ENCODE assay signal across 8 mouse cellular contexts in genomic region chr19:38053227-38054041, GRCm38 (mm10). TPM values are rescaled to one million over a fixed set of nuclear protein-coding genes. Genes with fewer than 3 reads are reported as not detected.
DNase-seq lines count a peak whose midpoint lies in the region; ATAC-seq and TF ChIP-seq lines count a peak whose summit lies in the region.

No protein-coding gene starts in this region.

- H3K27ac ChIP-seq in forebrain, embryonic 12.5 days, result no peak overlapping the region
- H3K27ac ChIP-seq in limb, embryonic 14.5 days (replicated peaks; ENCODE audit: low read depth, low read length), result no peak overlapping the region
- H3K27ac ChIP-seq in small intestine, adult 2 months (ENCODE audit: insufficient read depth, low read depth, low read length), result no peak overlapping the region

- peak overlapping the region; percentile 49 for H3K4me2 ChIP-seq in forebrain, embryonic 12.5 days
- H3K4me2 ChIP-seq in limb, embryonic 14.5 days (replicated peaks; ENCODE audit: low read depth, low read length, severe bottlenecking), result peak overlapping the region; percentile 74

- peak; percentile 37; the same call in 1 of the 2 replicates for TF ChIP-seq CTCF in small intestine, adult 2 months (IDR thresholded peaks at IDR 0.05; ENCODE audit: extremely low read depth, insufficient read length, insufficient replicate concordance, low read depth, low read length)

- intact Hi-C loops in left cerebral cortex, postnatal 25 days (cut with DNase I), result loop anchor here (1.0 kb wide), 1 partner anchor 98 kb away; no protein-coding TSS in a partner anchor
- intact Hi-C loops in left cerebral cortex, postnatal 10 days (cut with DNase I), result loop anchor here (1.0 kb wide), 1 partner anchor 98 kb away; no protein-coding TSS in a partner anchor

- ATAC-seq in forebrain, embryonic 12.5 days (ENCODE audit: low FRiP score), result no peak
- ATAC-seq in limb, embryonic 14.5 days (ENCODE audit: low FRiP score, low read depth), result no peak

- peaks cover 14% of the 10 kb centered on the region for H3K4me1 ChIP-seq in forebrain, embryonic 12.5 days
- H3K4me1 ChIP-seq in limb, embryonic 14.5 days (ENCODE audit: control insufficient read depth, insufficient read depth, low read length), result peaks cover 11% of the 10 kb centered on the region; the same call in 1 of the 2 replicates
- H3K4me1 ChIP-seq in small intestine, adult 2 months (ENCODE audit: control insufficient read depth, insufficient read depth, insufficient read length, low read length), result no peaks in the 10 kb centered on the region

- peaks cover 15% of the 10 kb centered on the region; the same call in 1 of the 2 replicates for H3K36me3 ChIP-seq in forebrain, embryonic 12.5 days (replicated peaks)
- H3K36me3 ChIP-seq in limb, embryonic 14.5 days (ENCODE audit: control insufficient read depth, insufficient read depth, low read length), result 0 out of 2 replicates have a peak, but pooled peaks cover 3% of the 10 kb centered on the region
- H3K36me3 ChIP-seq in small intestine, adult 2 months (ENCODE audit: control insufficient read depth, insufficient read depth, low read length), result no peaks in the 10 kb centered on the region

- H3K4me3 ChIP-seq in forebrain, embryonic 12.5 days (replicated peaks), result peak overlapping the region; percentile 62; the same call in 1 of the 2 replicates
- peak overlapping the region; percentile 74 for H3K4me3 ChIP-seq in limb, embryonic 14.5 days (replicated peaks; ENCODE audit: low read length)
- no peak overlapping the region for H3K4me3 ChIP-seq in small intestine, adult 2 months (ENCODE audit: low read depth, low read length)

- WGBS in forebrain, embryonic 12.5 days, result 37% methylated on average over 8 of the region's 8 CpGs
- 28% methylated on average over 8 of the region's 8 CpGs for WGBS in limb, embryonic 14.5 days
- WGBS in small intestine, adult 2 months, result 16% methylated on average over 8 of the region's 8 CpGs

- DNase-seq in left cerebral cortex, postnatal 25 days (ENCODE audit: low spot score in 2 of 2), result peak; percentile 9 to 41
- DNase-seq in left cerebral cortex, postnatal 10 days (ENCODE audit: extremely low spot score in 1 of 2, low spot score in 2 of 2), result no peak
- peak; percentile 67 for DNase-seq in adipocyte (ENCODE audit: low spot score)
- DNase-seq in limb, embryonic 14.5 days (ENCODE audit: low spot score), result peak; percentile 51
- DNase-seq in right cerebral cortex, adult 18-20 months, result no peak
- no peak for DNase-seq in urinary bladder, postnatal 25 days (ENCODE audit: low spot score)

- TF ChIP-seq POLR2A in limb, embryonic 14.5 days (IDR thresholded peaks at IDR 0.05; ENCODE audit: borderline replicate concordance, extremely low read depth, insufficient read depth, insufficient read length), result no peak
- TF ChIP-seq POLR2A in small intestine, adult 2 months (IDR thresholded peaks at IDR 0.05; ENCODE audit: low read depth, low read length), result no peak

- H3K9ac ChIP-seq in forebrain, embryonic 12.5 days, result no peak overlapping the region
- peak overlapping the region; percentile 35; the same call in 1 of the 2 replicates for H3K9ac ChIP-seq in limb, embryonic 14.5 days (ENCODE audit: low read depth, low read length, severe bottlenecking)

- H3K9me3 ChIP-seq in forebrain, embryonic 12.5 days, result no peaks in the 10 kb centered on the region
- H3K9me3 ChIP-seq in limb, embryonic 14.5 days (ENCODE audit: control insufficient read depth, low read length), result no peaks in the 10 kb centered on the region

- H3K27me3 ChIP-seq in forebrain, embryonic 12.5 days, result 0 out of 2 replicates have a peak, but pooled peaks cover 3% of the 10 kb centered on the region
- H3K27me3 ChIP-seq in limb, embryonic 14.5 days (ENCODE audit: control insufficient read depth, insufficient read depth, low read length), result no peaks in the 10 kb centered on the region
- no peaks in the 10 kb centered on the region for H3K27me3 ChIP-seq in small intestine, adult 2 months (ENCODE audit: control insufficient read depth, insufficient read depth, low read length)

RNA-seq across cellular contexts. Expression of gene Cep55, which starts 1.4 kb away (rescaled TPM):
- total RNA-seq in left cerebral cortex, postnatal 25 days (2021), result under 1 TPM; 0.18 to 0.32 TPM
- 1 to 10 TPM in 1 of 2 experiments, under 1 TPM in 1; 0.83 to 1.0 TPM for total RNA-seq in left cerebral cortex, postnatal 10 days (2021)
- 52.9 and 54.7 TPM in 2 replicates for polyA plus RNA-seq in forebrain, embryonic 12.5 days (2016; fragmentation: Nextera tagmentation; extraction: Ambion mirVana)
- polyA plus RNA-seq in limb, embryonic 14.5 days (2012; rRNA removed), result 17.0 and 22.0 TPM in 2 replicates
- polyA plus RNA-seq in limb, embryonic 14.5 days (2014; fragmentation: Nextera tagmentation; extraction: Ambion mirVana), result 20.3 and 21.0 TPM in 2 replicates
- 0.56 and 0.84 TPM in 2 replicates for polyA plus RNA-seq in small intestine, adult 2 months (2012; rRNA removed)

RNA-seq across cellular contexts. Expression of gene Myof, which starts 10.1 kb away (rescaled TPM):
- 1 to 10 TPM; 5.6 to 5.7 TPM for total RNA-seq in left cerebral cortex, postnatal 25 days (2021)
- total RNA-seq in left cerebral cortex, postnatal 10 days (2021), result 1 to 10 TPM; 7.2 to 7.8 TPM
- 2.1 and 2.9 TPM in 2 replicates for polyA plus RNA-seq in forebrain, embryonic 12.5 days (2016; fragmentation: Nextera tagmentation; extraction: Ambion mirVana)
- polyA plus RNA-seq in limb, embryonic 14.5 days (2012; rRNA removed), result 32.8 and 35.9 TPM in 2 replicates
- polyA plus RNA-seq in limb, embryonic 14.5 days (2014; fragmentation: Nextera tagmentation; extraction: Ambion mirVana), result 19.7 and 21.8 TPM in 2 replicates
- 4.8 and 4.9 TPM in 2 replicates for polyA plus RNA-seq in small intestine, adult 2 months (2012; rRNA removed)

RNA-seq across cellular contexts. Expression of gene Ffar4, which starts 43.4 kb away (rescaled TPM):
- total RNA-seq in left cerebral cortex, postnatal 25 days (2021), result not detected
- total RNA-seq in left cerebral cortex, postnatal 10 days (2021), result under 1 TPM in 1 of 2 experiments, not detected in 1; 0.24 TPM
- not detected in 2 replicates for polyA plus RNA-seq in forebrain, embryonic 12.5 days (2016; fragmentation: Nextera tagmentation; extraction: Ambion mirVana)
- polyA plus RNA-seq in limb, embryonic 14.5 days (2012; rRNA removed), result 0.44 and 0.55 TPM in 2 replicates
- 0.22 TPM in 1 of 2 replicates, not detected in the other for polyA plus RNA-seq in limb, embryonic 14.5 days (2014; fragmentation: Nextera tagmentation; extraction: Ambion mirVana)
- polyA plus RNA-seq in small intestine, adult 2 months (2012; rRNA removed), result 5.5 and 7.1 TPM in 2 replicates

Comparison
In these comparisons a context has a peak if more than half of its experiments do, and no peak if none do; other contexts are left out.
1. DNase-seq: peak in left cerebral cortex, postnatal 25 days (2 of 2), adipocyte (single experiment) and limb, embryonic 14.5 days (single experiment); none in left cerebral cortex, postnatal 10 days (0 of 2), right cerebral cortex, adult 18-20 months (single experiment) and urinary bladder, postnatal 25 days (single experiment).